Mouse (Mus musculus) heart, embryonic 10.5 days (tissue): ENCODE measurements around the gene Flrt2. TPM values are rescaled to one million over a fixed set of nuclear protein-coding genes. Genes with fewer than 3 reads are reported as not detected.
A peak's percentile ranks its signal among the peaks of the same experiment; 100 is the strongest.
"Not testable (repeated sequence)": the region's sequence is repeated elsewhere in the genome, so short reads cannot be mapped to it uniquely, and the experiment has no call there.

ENCODE experiments used
- DNase-seq: peaks from one replicate; pipeline ENCODE4 v3.0.0-alpha.2; 2017; ENCODE audit warnings: low spot score
- H3K27ac ChIP-seq: fragments of 300-500 bp; sonication (generic); 2 replicates; pipeline ENCODE4 v1.5.1; 2016; ENCODE audit warnings: mild to moderate bottlenecking
- H3K27me3 ChIP-seq: fragments of 300-500 bp; sonication (generic); 2 replicates; pipeline ENCODE4 v1.6.1; 2016; ENCODE audit warnings: mild to moderate bottlenecking; ENCODE audit not compliant: poor library complexity, insufficient read depth, severe bottlenecking
- H3K36me3 ChIP-seq: fragments of 300-500 bp; sonication (generic); 2 replicates; pipeline ENCODE4 v1.6.1; 2016; ENCODE audit warnings: mild to moderate bottlenecking, moderate library complexity
- H3K4me1 ChIP-seq: fragments of 300-500 bp; sonication (generic); 2 replicates; pipeline ENCODE4 v1.6.1; 2016; ENCODE audit warnings: mild to moderate bottlenecking
- H3K4me3 ChIP-seq: fragments of 300-500 bp; sonication (generic); 2 replicates; pipeline ENCODE4 v1.5.1; 2016; ENCODE audit warnings: mild to moderate bottlenecking, moderate library complexity
- H3K9me3 ChIP-seq: fragments of 300-500 bp; sonication (generic); 2 replicates; pipeline ENCODE4 v1.6.1; 2016; ENCODE audit warnings: mild to moderate bottlenecking, moderate library complexity
- WGBS: fragments of 180-500 bp; shearing (Covaris S2); methylation state at CpG from one replicate; pipeline ENCODE4 v1.1.7; 2016; 5-methylcytosine and 5-hydroxymethylcytosine counted together
- polyA plus RNA-seq: library from polyadenylated mRNA; unstranded; fragments of >200 nt; fragmentation: Nextera tagmentation; extraction: Ambion mirVana; gene quantifications from 2 replicates; pipeline ENCODE4 v1.2.1, GENCODE M21; 2016

Flrt2 gene
- 20.7 and 29.0 TPM in 2 replicates for polyA plus RNA-seq

DNA sequence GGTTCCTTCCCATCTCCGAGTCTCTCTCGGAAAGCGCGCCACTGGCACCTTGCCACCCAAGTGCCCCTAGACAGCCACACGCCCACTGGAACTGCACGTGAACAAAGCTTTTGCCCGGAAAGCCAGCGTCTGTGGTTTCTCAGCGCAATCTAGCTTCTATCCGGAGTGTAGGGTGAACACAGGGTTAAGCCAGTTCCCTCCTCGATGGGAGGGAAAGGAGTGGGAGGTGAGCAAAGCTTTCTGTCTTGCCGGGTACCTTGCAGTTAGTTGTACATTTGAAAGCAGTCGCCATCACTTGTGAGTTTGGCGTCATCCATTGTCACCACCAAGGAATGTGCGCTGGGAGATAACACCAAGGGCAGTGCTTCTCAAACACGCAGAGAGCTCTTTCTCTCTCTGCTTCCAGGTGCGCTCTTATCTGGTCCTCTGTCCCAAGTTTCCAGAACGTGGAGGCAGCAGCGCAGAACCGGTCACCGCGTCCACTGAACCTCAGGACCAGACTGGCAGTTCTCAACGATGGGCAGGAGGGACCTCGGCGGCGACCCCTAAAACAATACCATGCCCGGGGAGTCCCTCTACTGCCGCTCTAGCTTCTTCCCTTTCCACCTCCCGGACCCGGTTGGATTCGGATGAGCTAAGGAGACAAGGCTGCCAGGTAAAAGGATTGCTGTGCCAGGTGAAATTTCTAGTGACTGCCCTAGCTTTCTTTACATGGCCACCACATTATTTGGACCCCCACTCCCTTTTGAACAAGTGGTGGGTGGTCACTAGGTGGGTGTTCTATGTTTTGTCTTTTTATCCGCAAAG is at the start of gene Flrt2:
Flrt2 (plus strand) TSS at position 266 of the 807 bp plus-strand sequence.
- peak; percentile 77 for DNase-seq
- under 1% methylated on average over 32 of the region's 32 CpGs for WGBS
- Histone ChIP-seq H3K4me3 (peak within 1 kb of the TSS; percentile 80), H3K4me1 (peaks cover 23% of the 10 kb centered on the region; the same call in 1 of the 2 replicates), H3K9me3 (no peaks in the 10 kb centered on the region), H3K27ac (peak within 1 kb of the TSS; percentile 65), H3K36me3 (no peaks in the 10 kb centered on the region), H3K27me3 (peaks cover 3% of the 10 kb centered on the region; the same call in 1 of the 2 replicates)

- no peaks in the 10 kb centered on the region for H3K36me3 ChIP-seq
- no peak overlapping the region for H3K27ac ChIP-seq
- H3K9me3 ChIP-seq = no peaks in the 10 kb centered on the region
- no peaks in the 10 kb centered on the region for H3K27me3 ChIP-seq
- H3K4me1 ChIP-seq = peaks cover 5% of the 10 kb centered on the region; the same call in 1 of the 2 replicates
- WGBS = 52% methylated on average over 3 of the region's 3 CpGs
- no peak for DNase-seq
- H3K4me3 ChIP-seq = no peak overlapping the region
Observed at GRCm38 (mm10) chr12:95642226-95642625, 49.8 kb upstream of the Flrt2 start.

DNA sequence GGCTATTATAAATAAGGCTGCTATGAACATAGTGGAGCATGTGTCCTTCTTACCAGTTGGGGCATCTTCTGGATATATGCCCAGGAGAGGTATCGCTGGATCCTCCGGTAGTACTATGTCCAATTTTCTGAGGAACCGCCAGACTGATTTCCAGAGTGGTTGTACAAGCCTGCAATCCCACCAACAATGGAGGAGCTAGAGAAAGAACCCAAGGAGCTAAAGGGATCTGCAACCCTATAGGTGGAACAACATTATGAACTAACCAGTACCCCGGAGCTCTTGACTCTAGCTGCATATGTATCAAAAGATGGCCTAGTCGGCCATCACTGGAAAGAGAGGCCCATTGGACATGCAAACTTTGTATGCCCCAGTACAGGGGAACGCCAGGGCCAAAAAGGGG is 44.8 kb upstream of the Flrt2 start:
- WGBS = 85% methylated on average over 3 of the region's 6 CpGs
- H3K27me3 ChIP-seq, H3K4me3 ChIP-seq, H3K4me1 ChIP-seq, H3K36me3 ChIP-seq, H3K27ac ChIP-seq, DNase-seq, H3K9me3 ChIP-seq: not testable (repeated sequence)

DNA sequence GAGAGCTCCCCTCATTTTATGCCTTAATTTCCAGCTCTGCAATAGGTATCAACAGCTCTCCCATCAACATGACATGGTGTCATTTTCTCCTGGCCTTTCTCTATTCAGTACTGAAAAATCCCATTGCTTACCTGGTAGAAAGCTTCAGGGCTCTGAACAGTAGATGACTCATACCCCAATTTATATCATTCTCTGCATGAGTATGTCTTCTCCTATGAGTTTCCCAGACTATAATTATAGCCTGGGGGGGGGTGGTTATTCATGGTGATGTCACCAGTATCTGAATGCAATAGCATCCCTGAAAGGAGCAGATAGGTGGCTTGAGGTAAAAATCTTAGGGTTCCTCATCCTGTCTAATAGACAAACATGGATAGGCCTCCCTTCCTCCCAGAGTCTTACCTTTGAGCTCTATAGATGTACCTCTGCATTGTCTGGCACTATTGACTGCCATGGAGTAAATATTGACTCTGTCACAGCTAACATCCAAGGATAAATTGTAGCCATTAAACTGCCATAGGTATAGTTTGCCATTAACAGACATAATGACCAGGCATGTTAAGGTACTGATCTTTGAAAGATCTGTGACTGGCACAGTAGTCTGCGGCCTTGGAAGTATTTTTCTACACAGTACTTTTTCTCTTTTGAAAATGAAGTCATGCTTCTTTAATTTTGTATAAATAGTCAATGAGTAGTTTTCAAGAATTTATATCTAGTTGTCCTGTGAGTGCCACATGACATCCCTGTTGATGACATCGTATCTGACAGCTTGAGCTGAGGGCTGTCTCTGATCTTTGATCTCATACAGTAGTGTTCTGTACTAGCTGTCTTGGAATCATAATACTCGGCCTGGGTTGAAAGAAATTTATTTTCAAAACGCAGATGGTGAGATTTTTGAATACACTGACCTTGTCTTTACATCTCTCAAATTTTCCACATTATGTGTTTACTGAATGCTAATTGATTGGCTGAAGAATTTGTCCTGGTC is 39.6 kb upstream of the Flrt2 start:
- 74% methylated on average over 4 of the region's 4 CpGs for WGBS

GRCm38 (mm10) chr12:95656594-95656993 is 35.4 kb upstream of the Flrt2 start:
- Histone ChIP-seq H3K4me1 (no peaks in the 10 kb centered on the region), H3K27me3 (no peaks in the 10 kb centered on the region), H3K4me3 (no peak overlapping the region), H3K9me3 (no peaks in the 10 kb centered on the region), H3K27ac (no peak overlapping the region), H3K36me3 (no peaks in the 10 kb centered on the region)
- DNase-seq = no peak
- WGBS = 87% methylated on average over 4 of the region's 4 CpGs

More for the DNA sequence above, 39.6 kb upstream of the Flrt2 start:
- Histone ChIP-seq H3K36me3 (no peaks in the 10 kb centered on the region), H3K9me3 (no peaks in the 10 kb centered on the region), H3K4me3 (no peak overlapping the region), H3K27me3 (no peaks in the 10 kb centered on the region), H3K4me1 (no peaks in the 10 kb centered on the region), H3K27ac (no peak overlapping the region)
- DNase-seq = no peak

DNA sequence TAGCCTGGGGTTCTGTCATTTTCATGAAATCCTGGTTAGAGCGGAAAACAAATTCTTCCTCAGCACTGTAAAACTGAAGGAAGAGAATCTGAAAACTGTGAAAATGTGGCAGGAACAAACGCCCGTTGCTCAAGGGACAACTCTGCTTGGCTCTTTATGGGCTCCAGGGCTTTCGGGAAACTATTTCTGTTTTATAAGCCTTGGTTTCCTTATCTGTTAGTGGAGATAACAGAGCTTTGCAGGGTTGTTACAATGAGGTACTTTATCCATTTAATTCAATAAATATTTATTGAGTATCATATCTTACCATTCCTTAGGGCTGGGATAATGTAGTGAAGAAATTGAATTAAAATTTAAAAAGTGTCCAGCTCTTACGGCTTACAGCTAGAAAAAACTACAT is 24.7 kb upstream of the Flrt2 start:
- Histone ChIP-seq H3K36me3 (no peaks in the 10 kb centered on the region), H3K4me3 (no peak overlapping the region), H3K4me1 (no peaks in the 10 kb centered on the region), H3K9me3 (no peaks in the 10 kb centered on the region), H3K27me3 (no peaks in the 10 kb centered on the region), H3K27ac (no peak overlapping the region)
- 56% methylated on average over 5 of the region's 5 CpGs for WGBS
- no peak for DNase-seq

- Histone ChIP-seq H3K9me3 (no peaks in the 10 kb centered on the region), H3K4me1 (no peaks in the 10 kb centered on the region), H3K36me3 (no peaks in the 10 kb centered on the region), H3K27me3 (no peaks in the 10 kb centered on the region), H3K27ac (no peak overlapping the region), H3K4me3 (no peak overlapping the region)
- DNase-seq = no peak
- WGBS = 37% methylated on average over 5 of the region's 5 CpGs
Observed at GRCm38 (mm10) chr12:95675711-95676110, 16.3 kb upstream of the Flrt2 start.

- Histone ChIP-seq H3K27ac (no peak overlapping the region), H3K4me3 (no peak overlapping the region), H3K4me1 (peaks cover 19% of the 10 kb centered on the region; the same call in 1 of the 2 replicates), H3K9me3 (no peaks in the 10 kb centered on the region), H3K36me3 (no peaks in the 10 kb centered on the region), H3K27me3 (peaks cover 3% of the 10 kb centered on the region; the same call in 1 of the 2 replicates)
- WGBS = 4% methylated on average over 9 of the region's 9 CpGs
- DNase-seq = no peak
Observed at GRCm38 (mm10) chr12:95690819-95691218, 1.2 kb upstream of the Flrt2 start.

GRCm38 (mm10) chr12:95692948-95693650 is 1.1 kb downstream of the Flrt2 start:
- Histone ChIP-seq H3K27me3 (peaks cover 3% of the 10 kb centered on the region; the same call in 1 of the 2 replicates), H3K4me1 (peaks cover 23% of the 10 kb centered on the region; the same call in 1 of the 2 replicates), H3K4me3 (peak overlapping the region; percentile 80), H3K9me3 (no peaks in the 10 kb centered on the region), H3K36me3 (no peaks in the 10 kb centered on the region), H3K27ac (peak overlapping the region; percentile 65)
- WGBS = 1% methylated on average over 13 of the region's 13 CpGs
- no peak for DNase-seq

DNA sequence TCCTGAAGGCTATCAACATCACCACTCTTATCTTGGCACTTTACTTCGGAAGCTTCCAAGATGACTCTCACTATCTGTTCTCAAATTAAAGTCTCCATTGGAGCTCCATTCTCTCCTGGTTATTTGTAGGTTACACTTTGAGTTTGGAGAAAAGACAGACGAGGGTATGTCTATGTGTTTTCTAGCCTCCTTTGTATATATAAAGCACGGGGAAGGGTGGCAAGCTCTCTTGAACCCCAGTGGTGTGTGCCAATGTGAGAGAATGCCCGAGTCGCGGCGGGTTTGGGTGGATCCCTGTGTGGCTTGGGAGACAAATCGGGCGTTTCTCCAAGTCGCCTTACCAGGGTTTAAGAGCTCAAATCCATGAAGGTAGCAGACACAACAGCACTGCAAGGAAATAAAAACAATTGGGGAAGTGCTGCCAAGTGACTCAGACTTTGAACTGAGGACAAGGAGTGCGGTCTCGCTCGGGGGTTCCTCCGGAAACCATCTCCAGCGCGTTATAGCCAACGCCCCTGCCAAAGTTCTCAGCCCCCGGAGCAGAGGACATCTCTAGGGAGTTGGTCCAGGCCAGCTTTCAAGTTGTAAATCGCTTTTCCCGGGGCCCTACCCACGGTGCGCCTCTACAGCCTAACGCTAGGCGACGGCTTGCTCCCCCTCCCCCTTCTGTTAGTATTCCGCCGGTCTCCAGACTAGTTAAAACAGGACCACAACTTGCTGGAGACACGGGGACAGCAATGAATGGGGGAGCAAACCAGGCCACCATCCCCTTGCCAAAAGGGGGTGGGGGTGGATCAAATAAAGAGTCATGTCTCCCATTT is 1.8 kb downstream of the Flrt2 start:
- H3K27ac ChIP-seq = peak overlapping the region; percentile 95; the same call in 1 of the 2 replicates
- no peak for DNase-seq
- H3K27me3 ChIP-seq = peaks cover 3% of the 10 kb centered on the region; the same call in 1 of the 2 replicates
- no peaks in the 10 kb centered on the region for H3K36me3 ChIP-seq
- peak overlapping the region; percentile 80 for H3K4me3 ChIP-seq
- peaks cover 26% of the 10 kb centered on the region; the same call in 1 of the 2 replicates for H3K4me1 ChIP-seq
- under 1% methylated on average over 28 of the region's 28 CpGs for WGBS
- H3K9me3 ChIP-seq = no peaks in the 10 kb centered on the region

DNA sequence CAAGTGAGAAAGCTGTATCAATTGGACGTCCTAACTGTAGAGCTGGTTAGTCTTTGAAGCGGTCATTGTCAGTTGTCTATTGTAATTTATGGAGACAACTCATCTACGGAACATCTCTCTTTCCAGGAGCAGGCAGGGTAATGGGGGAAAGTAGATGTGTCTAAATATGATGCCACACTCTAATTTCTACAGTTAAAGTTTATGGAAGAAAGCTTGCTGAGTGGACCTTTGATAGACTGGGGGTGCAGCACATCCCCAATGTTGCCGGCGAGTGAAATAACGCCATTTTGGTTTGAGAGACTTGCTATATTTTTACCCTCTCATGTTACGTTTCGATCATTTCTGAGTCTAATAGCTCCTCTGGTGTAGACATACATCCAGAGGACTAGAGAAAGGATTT is 2.5 kb downstream of the Flrt2 start:
- peak overlapping the region; percentile 95; the same call in 1 of the 2 replicates for H3K27ac ChIP-seq
- WGBS = under 1% methylated on average over 8 of the region's 8 CpGs
- no peaks in the 10 kb centered on the region for H3K9me3 ChIP-seq
- no peaks in the 10 kb centered on the region for H3K36me3 ChIP-seq
- DNase-seq = no peak
- peaks cover 26% of the 10 kb centered on the region; the same call in 1 of the 2 replicates for H3K4me1 ChIP-seq
- H3K27me3 ChIP-seq = peaks cover 3% of the 10 kb centered on the region; the same call in 1 of the 2 replicates
- peak overlapping the region; percentile 80 for H3K4me3 ChIP-seq
